Mouse (Mus musculus) testis, postnatal 10 days (tissue): Measurements from ENCODE around the gene Vbp1.
A peak's percentile ranks its signal among the peaks of the same experiment; 100 is the strongest.

Source experiments
- DNase-seq: peaks from one replicate; pipeline ENCODE4 v3.0.0; 2021; ENCODE audit warnings: low spot score

The Vbp1 gene

GRCm38 (mm10) chrX:75514179-75514972, at the start of gene Vbp1:
Gene Vbp1, plus strand, starts transcription at chrX:75514299.
- DNase-seq, result peak; percentile 77

GRCm38 (mm10) chrX:75475182-75475644, 38.9 kb upstream of the Vbp1 start:
- peak; percentile 65 for DNase-seq

DNA sequence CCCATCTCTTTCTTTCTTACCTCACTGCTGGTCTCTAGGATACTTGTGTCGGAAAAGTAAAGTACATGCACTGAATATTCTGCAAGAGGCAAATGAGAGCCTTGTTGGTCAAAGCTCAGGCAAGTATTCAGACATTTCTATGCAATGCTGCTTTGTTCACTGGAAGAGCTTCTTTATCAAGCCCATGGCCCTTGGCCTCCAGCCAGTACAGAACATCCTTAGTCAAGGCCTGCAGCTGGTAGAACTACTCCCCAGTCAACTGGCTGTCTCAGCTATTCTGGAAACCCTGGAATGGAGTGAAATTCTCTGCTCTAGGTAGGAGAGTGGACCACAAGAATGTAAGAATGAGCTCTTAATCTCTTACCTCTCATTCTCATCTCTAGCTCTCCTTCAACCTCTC, 24.2 kb upstream of the Vbp1 start:
- peak; percentile 50 for DNase-seq

GRCm38 (mm10) chrX:75513787-75514178, 316 bp upstream of the Vbp1 start:
- no peak for DNase-seq

GRCm38 (mm10) chrX:75577582-75578324, 63.7 kb downstream of the Vbp1 start, which contains the start of gene Rab39b:
Gene Rab39b, minus strand, starts transcription at chrX:75578231.
- DNase-seq, result peak; percentile 35

DNA sequence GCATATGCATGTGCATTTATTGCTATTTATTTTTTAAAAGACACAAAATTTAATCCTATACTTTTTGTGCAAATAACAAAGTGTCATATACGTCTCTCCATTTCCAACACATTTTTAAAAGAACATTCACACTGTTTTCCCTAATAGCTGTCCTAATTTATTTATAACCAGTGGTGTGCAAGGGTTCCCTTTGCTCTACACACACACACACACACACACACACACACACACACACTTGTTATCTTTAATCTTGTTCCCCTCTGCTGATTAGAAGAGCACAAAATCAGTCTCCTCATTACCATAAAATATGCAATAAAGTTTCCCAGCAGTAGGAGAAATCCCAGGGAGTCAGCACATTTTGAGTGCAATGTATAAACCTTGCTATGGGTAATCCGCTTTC, 64.4 kb downstream of the Vbp1 start:
- DNase-seq, result no peak
